Mouse (Mus musculus): Measurements from ENCODE around the gene Gm11146. TPM values are rescaled to one million over a fixed set of nuclear protein-coding genes. Genes with fewer than 3 reads are reported as not detected.

Gene Gm11146
- not detected in 2 replicates for polyA plus RNA-seq (2015; fragmentation: Nextera tagmentation; extraction: Ambion mirVana)

GRCm38 (mm10) chr16:77601994-77602393 is at the start of gene Gm11146:
Gene Gm11146, minus strand, starts transcription at chr16:77602094.
- ATAC-seq: no peak
- Histone ChIP-seq H3K9me3 (replicated peaks) (no peaks in the 10 kb centered on the region), H3K27me3 (no peaks in the 10 kb centered on the region), H3K9ac (no peak within 1 kb of the TSS), H3K4me2 (no peak within 1 kb of the TSS), H3K4me1 (0 out of 2 replicates have a peak, but pooled peaks cover 3% of the 10 kb centered on the region), H3K27ac (no peak within 1 kb of the TSS), H3K36me3 (ENCODE audit: poor library complexity, severe bottlenecking) (peaks cover 11% of the 10 kb centered on the region), H3K4me3 (no peak within 1 kb of the TSS)
- 81% methylated on average over 1 of the region's 1 CpGs for WGBS

- no peaks in the 10 kb centered on the region for H3K36me3 ChIP-seq (ENCODE audit: poor library complexity, severe bottlenecking)
- H3K9me3 ChIP-seq (replicated peaks): no peaks in the 10 kb centered on the region
- WGBS: 2% methylated on average over 1 of the region's 1 CpGs
- H3K27me3 ChIP-seq: no peaks in the 10 kb centered on the region
- ATAC-seq: no peak
- peaks cover 40% of the 10 kb centered on the region for H3K4me1 ChIP-seq
- H3K4me3 ChIP-seq: no peak overlapping the region
- H3K27ac ChIP-seq: peak overlapping the region; percentile 48; the same call in 1 of the 2 replicates
- H3K4me2 ChIP-seq: no peak overlapping the region
- no peak overlapping the region for H3K9ac ChIP-seq
Observed at GRCm38 (mm10) chr16:77650596-77650995, 48.7 kb upstream of the Gm11146 start.

DNA sequence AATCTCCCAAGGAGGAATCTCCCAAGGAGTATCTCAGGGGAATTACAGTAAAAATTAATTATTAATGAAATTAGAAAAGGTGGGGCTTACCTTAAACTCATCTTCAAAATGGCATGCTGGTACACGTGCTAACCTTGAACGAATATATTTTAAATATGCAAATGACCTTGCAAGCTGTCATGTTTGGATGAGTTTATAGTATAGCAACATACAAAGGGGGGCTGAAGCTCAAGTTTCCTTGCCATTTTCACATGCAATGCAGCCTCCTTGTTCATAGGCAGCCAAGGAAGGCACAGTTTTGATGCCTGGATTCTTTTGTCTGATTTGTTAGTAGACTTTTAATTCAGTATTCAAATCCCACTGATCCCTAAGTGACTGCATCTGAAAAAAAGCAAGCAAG is 47.1 kb upstream of the Gm11146 start:
- no peak overlapping the region for H3K4me3 ChIP-seq
- ATAC-seq: no peak
- no peak overlapping the region for H3K9ac ChIP-seq
- no peaks in the 10 kb centered on the region for H3K27me3 ChIP-seq
- H3K4me2 ChIP-seq: no peak overlapping the region
- H3K36me3 ChIP-seq (ENCODE audit: poor library complexity, severe bottlenecking): no peaks in the 10 kb centered on the region
- H3K4me1 ChIP-seq: peaks cover 51% of the 10 kb centered on the region
- peak overlapping the region; percentile 55 for H3K27ac ChIP-seq
- WGBS: 39% methylated on average over 2 of the region's 2 CpGs
- H3K9me3 ChIP-seq (replicated peaks): no peaks in the 10 kb centered on the region

DNA sequence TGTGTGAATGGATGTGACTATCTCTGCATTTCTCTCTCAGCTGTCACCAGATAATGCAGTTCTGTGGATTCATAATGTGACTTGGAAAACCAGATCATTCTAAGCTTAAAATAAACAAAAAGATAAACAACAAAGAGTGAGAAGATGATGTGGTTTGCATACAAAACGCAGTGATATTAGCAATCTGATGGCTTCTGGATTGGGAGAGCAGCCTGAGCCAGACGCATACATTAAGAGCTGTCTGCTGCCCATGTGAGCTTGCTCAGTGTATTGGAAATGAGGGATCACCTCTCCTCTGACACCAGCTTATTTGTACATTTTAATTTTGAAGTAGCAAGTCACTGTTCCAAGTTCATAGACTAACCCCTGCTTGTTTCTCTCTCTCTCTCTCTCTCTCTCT is 46.3 kb upstream of the Gm11146 start:
- ATAC-seq: no peak
- H3K9ac ChIP-seq: peak overlapping the region; percentile 50

GRCm38 (mm10) chr16:77646146-77646545 is 44.3 kb upstream of the Gm11146 start:
- no peaks in the 10 kb centered on the region for H3K27me3 ChIP-seq
- peak overlapping the region; percentile 78 for H3K27ac ChIP-seq
- H3K4me1 ChIP-seq: peaks cover 67% of the 10 kb centered on the region
- no peaks in the 10 kb centered on the region for H3K9me3 ChIP-seq (replicated peaks)
- peak overlapping the region; percentile 46 for H3K4me2 ChIP-seq
- H3K4me3 ChIP-seq: peak overlapping the region; percentile 18
- H3K36me3 ChIP-seq (ENCODE audit: poor library complexity, severe bottlenecking): no peaks in the 10 kb centered on the region
- WGBS: 43% methylated on average over 7 of the region's 7 CpGs
- peak overlapping the region; percentile 22 for H3K9ac ChIP-seq
- no peak for ATAC-seq

More for the DNA sequence above, 46.3 kb upstream of the Gm11146 start:
- Histone ChIP-seq H3K4me2 (peak overlapping the region; percentile 4; the same call in 1 of the 2 replicates), H3K27ac (peak overlapping the region; percentile 76), H3K9me3 (replicated peaks) (no peaks in the 10 kb centered on the region), H3K4me3 (no peak overlapping the region), H3K36me3 (ENCODE audit: poor library complexity, severe bottlenecking) (no peaks in the 10 kb centered on the region), H3K4me1 (peaks cover 60% of the 10 kb centered on the region), H3K27me3 (no peaks in the 10 kb centered on the region)
- WGBS: 19% methylated on average over 2 of the region's 2 CpGs

DNA sequence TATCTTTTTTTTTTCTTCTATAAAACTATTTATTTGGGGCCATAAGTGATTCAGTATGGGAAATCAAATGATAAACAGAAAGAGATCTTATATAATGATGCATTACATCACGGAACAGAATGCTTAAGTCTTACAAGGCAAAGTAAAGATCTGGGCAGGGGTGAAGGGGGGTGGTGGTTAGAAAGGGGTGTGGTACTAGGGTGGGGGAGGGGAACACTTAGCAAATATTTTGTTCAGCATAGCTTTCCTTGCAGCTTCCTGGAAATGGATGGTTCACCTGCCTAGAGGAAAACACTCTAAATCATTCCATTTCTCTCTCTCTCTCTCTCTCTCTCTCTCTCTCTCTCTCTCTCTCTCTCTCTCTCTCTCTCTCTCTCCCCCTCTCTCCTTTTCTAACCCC is 43.1 kb upstream of the Gm11146 start:
- H3K4me1 ChIP-seq: peaks cover 62% of the 10 kb centered on the region
- 18% methylated on average over 1 of the region's 1 CpGs for WGBS
- H3K27me3 ChIP-seq: no peaks in the 10 kb centered on the region
- no peak for ATAC-seq
- H3K4me3 ChIP-seq: peak overlapping the region; percentile 23
- H3K36me3 ChIP-seq (ENCODE audit: poor library complexity, severe bottlenecking): no peaks in the 10 kb centered on the region
- H3K4me2 ChIP-seq: peak overlapping the region; percentile 49
- no peaks in the 10 kb centered on the region for H3K9me3 ChIP-seq (replicated peaks)
- peak overlapping the region; percentile 78 for H3K27ac ChIP-seq
- H3K9ac ChIP-seq: peak overlapping the region; percentile 55

GRCm38 (mm10) chr16:77643871-77644720 is 42.2 kb upstream of the Gm11146 start:
- peaks cover 53% of the 10 kb centered on the region for H3K4me1 ChIP-seq
- no peaks in the 10 kb centered on the region for H3K27me3 ChIP-seq
- peak overlapping the region; percentile 81 for H3K9ac ChIP-seq
- peak; percentile 94 for ATAC-seq
- H3K9me3 ChIP-seq (replicated peaks): no peaks in the 10 kb centered on the region
- H3K27ac ChIP-seq: peak overlapping the region; percentile 98
- peak overlapping the region; percentile 45 for H3K4me3 ChIP-seq
- no peaks in the 10 kb centered on the region; the same call in 1 of the 2 replicates for H3K36me3 ChIP-seq (ENCODE audit: poor library complexity, severe bottlenecking)
- WGBS: 5% methylated on average over 31 of the region's 31 CpGs
- H3K4me2 ChIP-seq: peak overlapping the region; percentile 76

GRCm38 (mm10) chr16:77643036-77643870 is 41.4 kb upstream of the Gm11146 start:
- Histone ChIP-seq H3K27me3 (no peaks in the 10 kb centered on the region), H3K4me2 (peak overlapping the region; percentile 76), H3K36me3 (ENCODE audit: poor library complexity, severe bottlenecking) (no peaks in the 10 kb centered on the region; the same call in 1 of the 2 replicates), H3K27ac (peak overlapping the region; percentile 98), H3K9ac (peak overlapping the region; percentile 81), H3K9me3 (replicated peaks) (no peaks in the 10 kb centered on the region), H3K4me3 (peak overlapping the region; percentile 45), H3K4me1 (peaks cover 45% of the 10 kb centered on the region)
- WGBS: 68% methylated on average over 14 of the region's 14 CpGs
- peak; percentile 20; the same call in 1 of the 2 replicates for ATAC-seq

- H3K4me1 ChIP-seq: peaks cover 16% of the 10 kb centered on the region
- no peaks in the 10 kb centered on the region for H3K9me3 ChIP-seq (replicated peaks)
- peak overlapping the region; percentile 72 for H3K27ac ChIP-seq
- H3K36me3 ChIP-seq (ENCODE audit: poor library complexity, severe bottlenecking): peaks cover 3% of the 10 kb centered on the region; the same call in 1 of the 2 replicates
- 28% methylated on average over 6 of the region's 6 CpGs for WGBS
- H3K4me2 ChIP-seq: no peak overlapping the region
- no peak overlapping the region for H3K4me3 ChIP-seq
- H3K9ac ChIP-seq: no peak overlapping the region
- ATAC-seq: peak; percentile 67; the same call in 1 of the 2 replicates
- no peaks in the 10 kb centered on the region for H3K27me3 ChIP-seq
Observed at GRCm38 (mm10) chr16:77636497-77636896, 34.6 kb upstream of the Gm11146 start.

DNA sequence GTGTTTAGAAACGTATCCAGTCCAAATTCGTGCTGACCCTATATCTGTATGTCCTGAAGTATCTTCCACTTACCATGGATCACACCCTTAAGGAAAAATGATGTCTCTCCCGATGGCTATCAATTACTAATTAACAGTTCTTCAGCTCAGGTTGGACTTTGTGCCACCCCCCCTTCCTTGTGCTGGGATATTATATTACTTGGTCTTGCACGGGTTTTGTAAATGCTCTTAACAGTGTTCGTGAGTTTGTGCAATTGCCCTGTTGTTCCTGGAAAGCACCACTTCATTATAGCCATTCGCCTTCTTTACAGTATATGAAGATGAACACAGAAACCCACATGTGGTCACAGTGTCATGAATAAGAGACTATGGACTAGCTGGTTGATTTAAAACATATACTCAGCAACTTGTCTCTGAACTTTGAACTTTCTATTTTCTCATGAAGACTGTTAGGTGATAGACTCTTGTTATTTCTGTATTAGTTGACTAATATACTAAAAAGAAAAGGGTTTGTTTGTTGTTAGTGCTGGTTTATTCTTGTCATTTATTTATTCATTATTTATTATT is 30.5 kb upstream of the Gm11146 start:
- Histone ChIP-seq H3K27ac (no peak overlapping the region), H3K9ac (no peak overlapping the region), H3K9me3 (replicated peaks) (no peaks in the 10 kb centered on the region), H3K36me3 (ENCODE audit: poor library complexity, severe bottlenecking) (peaks cover 12% of the 10 kb centered on the region; the same call in 1 of the 2 replicates), H3K27me3 (no peaks in the 10 kb centered on the region), H3K4me3 (no peak overlapping the region), H3K4me2 (no peak overlapping the region), H3K4me1 (peaks cover 16% of the 10 kb centered on the region)
- 86% methylated on average over 6 of the region's 6 CpGs for WGBS
- no peak for ATAC-seq

GRCm38 (mm10) chr16:77622681-77623080 is 20.8 kb upstream of the Gm11146 start:
- peaks cover 8% of the 10 kb centered on the region; the same call in 1 of the 2 replicates for H3K36me3 ChIP-seq (ENCODE audit: poor library complexity, severe bottlenecking)
- H3K9me3 ChIP-seq (replicated peaks): no peaks in the 10 kb centered on the region
- peaks cover 7% of the 10 kb centered on the region for H3K4me1 ChIP-seq
- H3K27me3 ChIP-seq: no peaks in the 10 kb centered on the region
- 61% methylated on average over 5 of the region's 5 CpGs for WGBS
- H3K9ac ChIP-seq: no peak overlapping the region
- no peak; the same call in 1 of the 2 replicates for ATAC-seq
- H3K4me3 ChIP-seq: no peak overlapping the region
- no peak overlapping the region for H3K27ac ChIP-seq
- H3K4me2 ChIP-seq: no peak overlapping the region
